In the genomic region with DNA sequence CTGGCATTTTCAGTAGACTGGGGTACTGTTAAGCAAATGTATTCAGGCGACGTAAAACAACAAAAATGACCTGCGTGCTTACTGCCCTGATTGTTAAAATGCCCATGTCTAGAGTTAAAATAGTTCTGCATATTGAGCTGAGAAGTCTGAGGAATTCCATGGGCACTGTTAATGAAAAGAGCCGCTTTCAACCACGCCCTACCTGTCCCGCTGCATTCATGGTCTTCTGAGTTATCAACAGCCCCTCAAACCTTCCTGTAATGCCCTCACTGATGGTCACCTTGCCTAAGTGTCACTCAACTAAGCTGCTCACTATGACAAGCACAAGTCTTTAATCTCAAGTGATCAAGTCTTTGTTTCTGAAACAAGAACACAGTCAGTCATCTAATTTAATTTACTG, we compare ENCODE assay signal across 13 mouse cellular contexts. TPM values are rescaled to one million over a fixed set of nuclear protein-coding genes. Genes with fewer than 3 reads are reported as not detected.
DNase-seq lines count a peak whose midpoint lies in the region; ATAC-seq and TF ChIP-seq lines count a peak whose summit lies in the region.
"Had no signal": no experiment of that assay in that cellular context is flagged by ENCODE, and none has a peak within 500 bp of the region (broad histone marks: within the 10 kb centered on the region; RNA-seq: fewer than 3 reads in every experiment).

No protein-coding gene starts in this region.

- H3K9me3 ChIP-seq in heart, embryonic 13.5 days = no peaks in the 10 kb centered on the region
- no peaks in the 10 kb centered on the region for H3K9me3 ChIP-seq in heart, embryonic 10.5 days
- no peaks in the 10 kb centered on the region for H3K9me3 ChIP-seq in lung, embryonic 14.5 days (ENCODE audit: low read depth, low read length)
- H3K9me3 ChIP-seq in forebrain, embryonic 15.5 days = no peaks in the 10 kb centered on the region
- no peaks in the 10 kb centered on the region for H3K9me3 ChIP-seq in neural tube, embryonic 13.5 days
- H3K9me3 ChIP-seq: limb, embryonic 12.5 days had no signal

- peak overlapping the region; percentile 46; the same call in 1 of the 2 replicates for H3K4me3 ChIP-seq in heart, embryonic 13.5 days
- no peak overlapping the region for H3K4me3 ChIP-seq in heart, embryonic 10.5 days
- no peak overlapping the region for H3K4me3 ChIP-seq in lung, embryonic 14.5 days (ENCODE audit: low read depth, low read length)
- peak overlapping the region; percentile 40 for H3K4me3 ChIP-seq in forebrain, embryonic 15.5 days
- H3K4me3 ChIP-seq in neural tube, embryonic 13.5 days = peak overlapping the region; percentile 31; the same call in 1 of the 2 replicates
- H3K4me3 ChIP-seq: limb, embryonic 12.5 days; myocyte had no signal

- WGBS in heart, embryonic 13.5 days = 68% methylated on average over 6 of the region's 6 CpGs
- WGBS in heart, embryonic 10.5 days = 76% methylated on average over 6 of the region's 6 CpGs
- WGBS in lung, embryonic 14.5 days = 77% methylated on average over 6 of the region's 6 CpGs
- 25% methylated on average over 6 of the region's 6 CpGs for WGBS in forebrain, embryonic 15.5 days
- WGBS in neural tube, embryonic 13.5 days = 76% methylated on average over 6 of the region's 6 CpGs

- no peaks in the 10 kb centered on the region for H3K36me3 ChIP-seq in heart, embryonic 13.5 days
- no peaks in the 10 kb centered on the region for H3K36me3 ChIP-seq in heart, embryonic 10.5 days
- no peaks in the 10 kb centered on the region for H3K36me3 ChIP-seq in lung, embryonic 14.5 days (ENCODE audit: insufficient read depth)
- H3K36me3 ChIP-seq in forebrain, embryonic 15.5 days = no peaks in the 10 kb centered on the region
- no peaks in the 10 kb centered on the region for H3K36me3 ChIP-seq in neural tube, embryonic 13.5 days
- H3K36me3 ChIP-seq: limb, embryonic 12.5 days had no signal

- no peak for ATAC-seq in heart, embryonic 13.5 days (ENCODE audit: extremely low read depth, insufficient number of reproducible peaks, low FRiP score, low TSS enrichment)
- ATAC-seq in lung, embryonic 14.5 days (ENCODE audit: insufficient read depth) = no peak
- no peak for ATAC-seq in forebrain, embryonic 15.5 days (replicated peaks)
- ATAC-seq in neural tube, embryonic 13.5 days (ENCODE audit: low read depth) = no peak

- H3K27ac ChIP-seq in heart, embryonic 13.5 days (replicated peaks) = no peak overlapping the region
- H3K27ac ChIP-seq in heart, embryonic 10.5 days = no peak overlapping the region
- H3K27ac ChIP-seq in lung, embryonic 14.5 days (ENCODE audit: low read depth) = no peak overlapping the region
- peak overlapping the region; percentile 83 for H3K27ac ChIP-seq in forebrain, embryonic 15.5 days (replicated peaks)
- no peak overlapping the region for H3K27ac ChIP-seq in neural tube, embryonic 13.5 days (replicated peaks)
- H3K27ac ChIP-seq: limb, embryonic 12.5 days had no signal

- no peak overlapping the region; the same call in 1 of the 2 replicates for H3K9ac ChIP-seq in heart, embryonic 13.5 days
- no peak overlapping the region for H3K9ac ChIP-seq in lung, embryonic 14.5 days
- H3K9ac ChIP-seq in forebrain, embryonic 15.5 days (replicated peaks) = peak overlapping the region; percentile 39
- 0 out of 2 replicates have a peak overlapping the region, but pooled peaks have one; percentile 60 for H3K9ac ChIP-seq in neural tube, embryonic 13.5 days
- H3K9ac ChIP-seq: limb, embryonic 12.5 days had no signal

- no peak for DNase-seq in heart, embryonic 10.5 days (ENCODE audit: low spot score)
- no peak for DNase-seq in lung, embryonic 14.5 days
- no peak for DNase-seq in lung, postnatal 36 days
- no peak for DNase-seq in spleen, postnatal 4 days (ENCODE audit: low spot score in 2 of 2)
- no peak for DNase-seq in adrenal gland, adult 2 months
- DNase-seq: cerebellum, adult 11 months; lung, postnatal 14 days had no signal

- no peaks in the 10 kb centered on the region for H3K27me3 ChIP-seq in heart, embryonic 13.5 days (replicated peaks)
- no peaks in the 10 kb centered on the region for H3K27me3 ChIP-seq in heart, embryonic 10.5 days (ENCODE audit: insufficient read depth, poor library complexity, severe bottlenecking)
- no peaks in the 10 kb centered on the region for H3K27me3 ChIP-seq in lung, embryonic 14.5 days (ENCODE audit: insufficient read depth, low read length)
- no peaks in the 10 kb centered on the region for H3K27me3 ChIP-seq in forebrain, embryonic 15.5 days
- H3K27me3 ChIP-seq in neural tube, embryonic 13.5 days = no peaks in the 10 kb centered on the region
- H3K27me3 ChIP-seq: limb, embryonic 12.5 days; Patski had no signal

- no peak for TF ChIP-seq CTCF in lung, embryonic 14.5 days (IDR thresholded peaks at IDR 0.05; ENCODE audit: low read depth)

- H3K4me1 ChIP-seq in heart, embryonic 13.5 days = peaks cover 52% of the 10 kb centered on the region
- peaks cover 33% of the 10 kb centered on the region for H3K4me1 ChIP-seq in heart, embryonic 10.5 days
- 0 out of 2 replicates have a peak, but pooled peaks cover 18% of the 10 kb centered on the region for H3K4me1 ChIP-seq in lung, embryonic 14.5 days (ENCODE audit: insufficient read depth)
- H3K4me1 ChIP-seq in forebrain, embryonic 15.5 days = peaks cover 37% of the 10 kb centered on the region
- H3K4me1 ChIP-seq in neural tube, embryonic 13.5 days (replicated peaks) = peaks cover 56% of the 10 kb centered on the region

- peak overlapping the region; percentile 70 for H3K4me2 ChIP-seq in heart, embryonic 13.5 days
- peak overlapping the region; percentile 51; the same call in 1 of the 2 replicates for H3K4me2 ChIP-seq in lung, embryonic 14.5 days
- H3K4me2 ChIP-seq in forebrain, embryonic 15.5 days (replicated peaks) = peak overlapping the region; percentile 71
- H3K4me2 ChIP-seq in neural tube, embryonic 13.5 days = peak overlapping the region; percentile 61
- H3K4me2 ChIP-seq: limb, embryonic 12.5 days had no signal

RNA-seq across cellular contexts. Expression of a gene that starts 12.5 kb away (rescaled TPM):
- polyA plus RNA-seq in heart, embryonic 13.5 days (2015; fragmentation: Nextera tagmentation; extraction: Ambion mirVana) = 32.6 and 34.4 TPM in 2 replicates
- polyA plus RNA-seq in heart, embryonic 10.5 days (2016; fragmentation: Nextera tagmentation; extraction: Ambion mirVana) = 36.3 and 45.0 TPM in 2 replicates
- 83.2 and 83.3 TPM in 2 replicates for polyA plus RNA-seq in lung, embryonic 14.5 days (2014; fragmentation: Nextera tagmentation; extraction: Ambion mirVana)
- polyA plus RNA-seq in forebrain, embryonic 15.5 days (2015; fragmentation: Nextera tagmentation; extraction: Ambion mirVana) = 99.4 and 119 TPM in 2 replicates
- polyA plus RNA-seq in neural tube, embryonic 13.5 days (2015; fragmentation: Nextera tagmentation; extraction: Ambion mirVana) = 132 and 156 TPM in 2 replicates
- total RNA-seq in adrenal gland, adult 2 months (2021) = 10 to 100 TPM; 49.1 to 69.0 TPM
- polyA plus RNA-seq in adrenal gland, adult 2 months (2012; rRNA removed) = 64.8 and 70.5 TPM in 2 replicates

Comparison
In these comparisons a context has a peak if more than half of its experiments do, and no peak if none do; other contexts are left out.
1. H3K4me3 ChIP-seq: peak in heart, embryonic 13.5 days (single experiment), forebrain, embryonic 15.5 days (single experiment) and neural tube, embryonic 13.5 days (single experiment); none in heart, embryonic 10.5 days (single experiment) and lung, embryonic 14.5 days (single experiment).
2. H3K9ac ChIP-seq: peak in forebrain, embryonic 15.5 days (single experiment) and neural tube, embryonic 13.5 days (single experiment); none in heart, embryonic 13.5 days (single experiment) and lung, embryonic 14.5 days (single experiment).
3. Peak in every context shown above with its lines, with median percentiles within 50 percentile points of each other: H3K4me2 ChIP-seq.